Mouse (Mus musculus): ENCODE measurements around the gene Zfr2.

The Zfr2 gene

DNA sequence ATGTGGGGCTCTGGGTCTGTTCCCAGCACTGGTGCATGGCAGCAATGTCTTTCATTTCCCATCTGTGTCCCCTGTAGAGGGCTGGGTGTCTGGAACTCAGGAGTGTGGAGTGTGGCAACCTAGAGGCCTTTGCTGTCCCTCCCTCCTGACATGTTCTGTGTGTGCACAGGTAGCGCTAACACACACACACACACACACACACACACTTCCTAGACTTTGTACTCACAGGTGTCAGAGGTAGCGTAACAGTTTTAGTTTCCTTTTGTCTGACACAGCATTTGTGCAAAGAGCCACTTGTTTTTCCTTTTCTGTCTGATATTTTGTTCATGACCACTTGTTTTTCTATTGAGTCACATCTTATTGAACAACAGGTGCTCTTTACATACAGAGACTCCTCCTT is 14.8 kb downstream of the Zfr2 start:
- no peak for DNase-seq (ENCODE audit: low read depth, low spot score)

GRCm38 (mm10) chr10:81249442-81249841 is 16.5 kb downstream of the Zfr2 start:
- DNase-seq (ENCODE audit: low read depth, low spot score) = no peak

- no peak for DNase-seq (ENCODE audit: low read depth, low spot score)
Observed at GRCm38 (mm10) chr10:81252424-81253419, 19.8 kb downstream of the Zfr2 start, which contains the start of gene Matk. Matk (plus strand) TSS chr10:81252935.

DNA sequence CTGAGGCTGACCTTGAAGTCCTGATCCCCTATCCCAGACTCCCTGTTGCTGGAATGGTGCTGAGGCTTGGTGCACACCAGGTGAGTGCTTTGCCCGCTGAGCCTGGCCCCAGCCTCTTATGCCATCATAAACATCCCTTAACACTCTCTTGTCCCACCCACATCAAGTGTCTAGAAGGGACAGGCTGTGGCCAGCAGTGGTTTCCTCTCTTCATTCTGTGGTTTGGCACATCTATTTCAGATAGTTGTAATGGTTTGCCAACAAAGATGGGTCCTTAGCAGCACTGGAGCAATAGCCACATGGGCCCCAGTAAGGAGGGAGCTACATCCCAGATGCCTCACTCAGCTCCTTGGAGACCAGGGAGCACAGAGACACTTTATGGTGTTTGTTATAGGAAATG is 21.9 kb downstream of the Zfr2 start:
- DNase-seq (ENCODE audit: low read depth, low spot score) = peak; percentile 33

- no peak for DNase-seq (ENCODE audit: low read depth, low spot score)
Observed at GRCm38 (mm10) chr10:81257158-81258039, 24.4 kb downstream of the Zfr2 start.

DNA sequence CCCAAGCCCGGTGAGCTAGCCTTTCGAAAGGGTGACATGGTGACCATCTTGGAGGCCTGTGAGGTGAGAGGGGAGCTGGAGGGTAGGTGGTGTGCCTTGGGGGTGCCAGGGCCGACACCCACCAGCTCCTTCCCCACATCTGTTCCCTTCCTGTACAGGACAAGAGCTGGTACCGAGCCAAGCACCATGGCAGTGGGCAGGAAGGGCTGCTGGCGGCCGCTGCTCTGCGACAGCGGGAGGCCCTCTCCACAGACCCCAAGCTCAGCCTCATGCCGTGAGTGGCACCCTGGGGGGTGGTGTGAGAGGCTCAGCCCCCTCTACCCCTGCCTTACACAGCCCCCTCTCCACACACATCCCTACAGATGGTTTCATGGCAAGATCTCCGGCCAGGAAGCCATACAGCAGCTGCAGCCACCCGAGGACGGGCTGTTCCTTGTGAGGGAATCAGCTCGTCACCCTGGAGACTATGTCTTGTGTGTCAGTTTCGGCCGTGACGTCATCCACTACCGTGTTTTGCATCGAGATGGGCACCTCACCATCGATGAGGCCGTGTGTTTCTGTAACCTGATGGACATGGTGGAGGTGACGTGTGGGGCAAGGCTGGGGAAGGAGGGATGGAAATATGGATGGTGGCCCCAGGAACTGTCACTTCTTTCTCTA is 26.4 kb downstream of the Zfr2 start:
- no peak for DNase-seq (ENCODE audit: low read depth, low spot score)

DNA sequence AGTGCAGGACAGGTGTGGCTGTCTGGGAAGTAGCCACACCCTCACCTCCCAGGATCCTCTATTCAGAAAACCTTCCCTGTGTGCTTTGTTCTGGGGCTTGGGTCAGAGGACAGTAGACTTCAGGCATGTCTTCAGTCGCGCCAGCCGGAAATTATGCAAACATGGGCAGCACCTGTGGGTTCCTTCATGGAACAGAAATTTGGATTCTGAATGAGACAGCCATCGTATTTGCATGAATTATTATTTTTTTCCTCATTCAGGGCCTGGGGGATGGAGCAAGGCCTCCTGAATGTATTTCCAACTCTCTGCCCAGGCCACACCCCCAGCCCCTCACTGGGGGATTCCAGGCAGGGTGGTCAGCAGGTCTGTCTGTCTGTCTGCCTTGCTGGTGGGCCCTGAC is 28.1 kb downstream of the Zfr2 start:
- DNase-seq (ENCODE audit: low read depth, low spot score) = no peak

GRCm38 (mm10) chr10:81265540-81265939 is 32.6 kb downstream of the Zfr2 start:
- DNase-seq (ENCODE audit: low read depth, low spot score) = no peak

- DNase-seq (ENCODE audit: low read depth, low spot score) = peak; percentile 95
Observed at GRCm38 (mm10) chr10:81266211-81267105, 33.5 kb downstream of the Zfr2 start, which contains the start of the genes Mrpl54 and Apba3. Mrpl54 (minus strand) TSS chr10:81266934. Apba3 (plus strand) TSS chr10:81266960.

DNA sequence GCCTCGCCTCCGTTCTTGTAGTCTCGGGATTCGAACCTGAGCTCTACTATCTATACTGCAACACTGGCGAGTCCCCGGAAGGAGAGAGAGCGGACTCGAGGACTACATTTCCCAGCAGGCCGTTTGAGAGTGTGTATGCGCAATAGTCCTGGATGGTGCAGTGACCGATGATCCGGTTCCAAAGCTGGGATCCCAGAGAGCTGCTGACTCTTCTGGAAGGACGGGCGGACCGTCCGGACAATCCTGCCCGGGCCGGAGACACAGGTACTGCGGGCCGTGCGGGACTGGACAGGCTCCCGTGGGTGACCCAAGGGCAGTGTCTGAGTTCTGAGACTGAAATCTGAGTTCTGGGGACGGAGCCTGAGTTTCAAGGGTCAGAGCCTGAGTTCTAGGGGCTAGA is 35.1 kb downstream of the Zfr2 start:
- DNase-seq (ENCODE audit: low read depth, low spot score) = peak; percentile 95

- no peak for DNase-seq (ENCODE audit: low read depth, low spot score)
Observed at GRCm38 (mm10) chr10:81268643-81269412, 35.9 kb downstream of the Zfr2 start.

- no peak for DNase-seq (ENCODE audit: low read depth, low spot score)
Observed at GRCm38 (mm10) chr10:81272356-81272755, 39.4 kb downstream of the Zfr2 start.

DNA sequence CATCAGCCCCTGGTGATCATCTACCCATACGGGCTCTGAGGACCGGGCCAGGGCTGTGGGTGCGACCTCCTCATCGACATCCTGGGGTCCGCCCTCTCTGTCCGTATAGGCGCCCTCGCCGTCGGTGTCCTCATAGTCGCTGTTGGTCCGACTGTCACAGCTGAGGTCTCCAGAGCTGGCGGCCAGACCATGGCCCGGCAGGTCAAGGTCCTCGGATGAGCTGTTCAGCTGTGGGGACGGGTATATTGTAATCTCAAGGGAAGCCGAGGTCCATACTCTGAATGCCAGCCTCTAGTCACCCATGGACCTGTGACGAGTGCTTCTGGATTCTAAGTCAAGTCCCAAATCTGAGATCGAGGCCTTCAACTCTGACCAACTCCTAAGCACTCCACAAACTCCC is 40.9 kb downstream of the Zfr2 start:
- no peak for DNase-seq (ENCODE audit: low read depth, low spot score)

DNA sequence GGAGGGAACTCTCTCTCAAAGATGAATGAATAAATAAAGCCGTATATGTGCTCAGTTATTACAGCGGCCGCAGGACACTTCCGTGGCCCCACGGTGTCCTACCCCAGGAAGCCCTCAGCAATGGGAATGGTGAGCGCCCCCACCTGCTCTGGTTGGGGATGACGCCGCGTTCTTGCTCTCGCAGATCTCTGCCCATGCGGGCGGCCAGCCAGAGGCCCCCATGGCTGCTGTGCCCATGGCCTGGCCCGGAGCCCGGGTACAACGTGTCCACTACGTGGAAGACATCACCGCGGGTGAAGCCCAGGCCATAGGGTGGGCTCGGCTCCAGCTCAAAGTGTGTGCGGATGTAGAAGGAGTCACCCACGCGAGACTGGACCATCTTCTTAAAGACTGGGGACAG is 44.7 kb downstream of the Zfr2 start:
- no peak for DNase-seq (ENCODE audit: low read depth, low spot score)

GRCm38 (mm10) chr10:81279496-81279895 is 46.5 kb downstream of the Zfr2 start:
- DNase-seq (ENCODE audit: low read depth, low spot score) = no peak

GRCm38 (mm10) chr10:81284189-81284588 is 51.2 kb downstream of the Zfr2 start:
- DNase-seq (ENCODE audit: low read depth, low spot score) = no peak

DNA sequence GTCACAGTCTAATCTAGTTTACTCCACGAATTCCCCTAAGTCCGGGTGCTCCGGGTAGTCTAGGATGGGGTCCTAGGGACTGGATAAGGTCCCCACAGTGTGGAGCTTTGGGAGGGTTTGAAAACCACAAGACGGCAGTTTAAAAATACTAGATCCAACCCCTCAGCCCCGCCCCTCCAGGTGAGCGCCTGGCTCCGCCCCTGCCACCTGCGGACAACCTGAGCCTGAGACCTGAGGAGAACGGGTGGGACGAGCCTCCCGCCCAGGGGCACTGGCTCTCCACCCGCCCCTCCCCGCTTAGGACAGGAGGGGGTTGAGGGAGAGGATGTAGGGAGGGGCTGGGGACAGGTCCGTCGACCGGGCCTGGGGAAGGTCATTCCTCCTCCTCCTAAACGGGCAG is 51.8 kb downstream of the Zfr2 start:
- DNase-seq (ENCODE audit: low read depth, low spot score) = no peak

DNA sequence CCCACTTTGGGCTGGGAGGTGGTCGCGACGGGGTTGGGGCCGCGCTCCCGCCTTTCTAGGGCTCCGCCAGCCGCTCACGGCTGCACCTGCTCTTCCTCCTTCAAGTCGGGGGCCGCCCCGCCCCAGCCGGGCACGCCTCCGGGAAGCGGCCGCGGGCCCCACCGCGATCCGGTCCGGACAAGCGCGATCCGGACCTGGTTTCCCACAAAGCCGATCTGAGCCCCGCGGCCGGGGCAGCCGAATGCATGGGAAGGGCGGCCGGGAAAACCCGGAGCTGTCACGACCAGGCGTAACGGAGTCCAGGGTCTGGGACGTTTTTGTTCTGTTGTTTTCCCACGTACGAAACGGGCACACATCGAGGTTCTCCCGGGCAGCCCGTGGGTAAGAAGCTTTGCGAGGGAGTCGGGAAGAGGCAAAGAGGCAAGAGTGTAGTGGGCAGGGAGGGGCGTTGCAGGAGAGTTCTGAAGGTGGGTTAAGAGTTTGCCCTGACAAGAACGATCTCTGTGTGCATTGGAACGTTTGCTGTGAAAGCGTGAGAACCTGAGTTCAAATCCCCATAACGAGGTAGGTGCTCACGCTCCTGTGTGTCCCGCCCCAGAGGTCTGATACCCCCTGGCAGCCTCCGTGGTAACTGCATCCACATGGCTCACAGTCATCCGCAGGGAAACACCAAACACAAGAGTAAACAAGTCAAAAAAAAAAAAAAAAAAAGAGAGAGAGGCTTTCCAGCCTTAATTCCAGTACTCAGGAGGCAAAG is 52.9 kb downstream of the Zfr2 start:
- DNase-seq (ENCODE audit: low read depth, low spot score) = peak; percentile 50

DNA sequence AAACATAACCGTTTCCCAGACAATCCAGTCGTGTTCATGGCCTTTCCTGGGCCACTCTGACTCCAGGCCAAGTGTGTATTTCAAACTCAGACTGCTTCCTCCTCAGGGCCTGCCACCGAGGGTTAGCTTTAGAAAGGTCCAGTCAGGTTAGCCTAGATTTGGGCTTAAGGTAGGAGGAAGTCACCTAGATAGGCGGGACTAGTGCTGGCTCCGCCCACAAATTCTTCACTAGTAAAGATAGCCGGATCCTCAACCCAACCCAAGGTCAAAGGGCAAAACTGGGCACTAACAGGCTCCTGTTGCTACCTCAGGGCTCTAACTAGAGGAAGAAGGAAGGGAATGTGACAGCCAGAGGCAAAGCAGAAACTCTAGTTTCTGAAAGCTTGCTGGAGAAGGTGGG is 53.6 kb downstream of the Zfr2 start:
- DNase-seq (ENCODE audit: low read depth, low spot score) = no peak
